Comparison of ENCODE assay signal across 8 mouse cellular contexts in the genomic region with DNA sequence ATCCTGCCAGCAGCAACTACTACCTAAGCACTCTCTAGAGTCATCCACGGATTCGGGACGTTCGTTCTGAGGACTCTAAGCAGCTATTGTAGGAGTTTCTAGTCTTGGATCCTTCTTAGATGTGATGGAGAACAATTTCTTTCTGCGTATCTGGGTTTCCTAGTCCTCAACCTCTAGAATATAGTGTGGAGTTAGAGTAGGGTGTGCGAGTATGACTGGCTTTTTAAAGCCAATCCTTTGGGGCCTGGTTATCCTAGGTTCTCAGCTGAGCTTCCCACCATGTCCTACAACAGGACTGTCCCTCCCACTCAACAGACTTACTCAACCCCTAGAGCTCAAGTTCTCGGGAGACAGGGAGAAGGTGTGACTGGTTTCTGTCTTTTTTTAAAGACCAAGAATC. TPM values are rescaled to one million over a fixed set of nuclear protein-coding genes. Genes with fewer than 3 reads are reported as not detected.
A peak's percentile ranks its signal among the peaks of the same experiment; 100 is the strongest.
DNase-seq lines count a peak whose midpoint lies in the region; ATAC-seq and TF ChIP-seq lines count a peak whose summit lies in the region.

No protein-coding gene starts in this region.

- 14% methylated on average over 7 of the region's 7 CpGs for WGBS in lung, adult 2 months
- WGBS in embryonic facial prominence, embryonic 12.5 days: 33% methylated on average over 7 of the region's 7 CpGs
- WGBS in intestine, embryonic 15.5 days: 25% methylated on average over 7 of the region's 7 CpGs
- 32% methylated on average over 7 of the region's 7 CpGs for WGBS in neural tube, embryonic 14.5 days

- H3K4me2 ChIP-seq in embryonic facial prominence, embryonic 12.5 days (replicated peaks): peak overlapping the region; percentile 86
- H3K4me2 ChIP-seq in intestine, embryonic 15.5 days (replicated peaks): peak overlapping the region; percentile 72
- peak overlapping the region; percentile 69 for H3K4me2 ChIP-seq in neural tube, embryonic 14.5 days (ENCODE audit: low read depth, low read length)

- TF ChIP-seq POLR2A in lung, adult 2 months (IDR thresholded peaks at IDR 0.05; ENCODE audit: borderline replicate concordance, extremely low read depth, low read depth, low read length): no peak

- no peak for ATAC-seq in embryonic facial prominence, embryonic 12.5 days (ENCODE audit: insufficient number of reproducible peaks, insufficient read depth, low FRiP score, low TSS enrichment)
- ATAC-seq in intestine, embryonic 15.5 days: no peak
- no peak for ATAC-seq in neural tube, embryonic 14.5 days (ENCODE audit: low read depth)

- H3K9ac ChIP-seq in embryonic facial prominence, embryonic 12.5 days: peak overlapping the region; percentile 89
- peak overlapping the region; percentile 75 for H3K9ac ChIP-seq in intestine, embryonic 15.5 days
- peak overlapping the region; percentile 83 for H3K9ac ChIP-seq in neural tube, embryonic 14.5 days (replicated peaks; ENCODE audit: low read depth, low read length)

- no peak for TF ChIP-seq CTCF in lung, adult 2 months (IDR thresholded peaks at IDR 0.05; ENCODE audit: insufficient read depth, low read length)

- H3K27ac ChIP-seq in embryonic facial prominence, embryonic 12.5 days: peak overlapping the region; percentile 96
- H3K27ac ChIP-seq in intestine, embryonic 15.5 days: peak overlapping the region; percentile 98
- H3K27ac ChIP-seq in neural tube, embryonic 14.5 days (ENCODE audit: low read depth, low read length): peak overlapping the region; percentile 92

- DNase-seq in lung, adult 2 months: no peak
- no peak for DNase-seq in lung, postnatal 36 days
- DNase-seq in right cerebral cortex, adult 18-20 months: no peak
- DNase-seq in spleen, postnatal 10 days (ENCODE audit: low spot score in 2 of 2): no peak
- DNase-seq in frontal cortex, postnatal 10 days (ENCODE audit: low spot score in 2 of 2): no peak

- H3K27me3 ChIP-seq in embryonic facial prominence, embryonic 12.5 days: no peaks in the 10 kb centered on the region
- no peaks in the 10 kb centered on the region for H3K27me3 ChIP-seq in intestine, embryonic 15.5 days (replicated peaks)
- no peaks in the 10 kb centered on the region for H3K27me3 ChIP-seq in neural tube, embryonic 14.5 days (ENCODE audit: control insufficient read depth, insufficient read depth, low read length)

- H3K4me1 ChIP-seq in lung, adult 2 months (ENCODE audit: control insufficient read depth, insufficient read depth, low read length): peaks cover 11% of the 10 kb centered on the region
- peaks cover 25% of the 10 kb centered on the region for H3K4me1 ChIP-seq in embryonic facial prominence, embryonic 12.5 days
- peaks cover 21% of the 10 kb centered on the region for H3K4me1 ChIP-seq in intestine, embryonic 15.5 days (replicated peaks)
- peaks cover 17% of the 10 kb centered on the region; the same call in 1 of the 2 replicates for H3K4me1 ChIP-seq in neural tube, embryonic 14.5 days (ENCODE audit: control insufficient read depth, insufficient read depth, low read length)

- H3K36me3 ChIP-seq in embryonic facial prominence, embryonic 12.5 days: peaks cover 36% of the 10 kb centered on the region
- peaks cover 25% of the 10 kb centered on the region for H3K36me3 ChIP-seq in intestine, embryonic 15.5 days
- peaks cover 20% of the 10 kb centered on the region for H3K36me3 ChIP-seq in neural tube, embryonic 14.5 days (ENCODE audit: control insufficient read depth, insufficient read depth, low read length)

- H3K9me3 ChIP-seq in embryonic facial prominence, embryonic 12.5 days: no peaks in the 10 kb centered on the region
- no peaks in the 10 kb centered on the region for H3K9me3 ChIP-seq in intestine, embryonic 15.5 days
- no peaks in the 10 kb centered on the region for H3K9me3 ChIP-seq in neural tube, embryonic 14.5 days (ENCODE audit: control insufficient read depth, low read length)

- peak overlapping the region; percentile 97 for H3K4me3 ChIP-seq in lung, adult 2 months (replicated peaks; ENCODE audit: extremely low read depth, low read depth, low read length)
- peak overlapping the region; percentile 87 for H3K4me3 ChIP-seq in embryonic facial prominence, embryonic 12.5 days
- H3K4me3 ChIP-seq in intestine, embryonic 15.5 days (replicated peaks): peak overlapping the region; percentile 78
- H3K4me3 ChIP-seq in neural tube, embryonic 14.5 days (ENCODE audit: low read depth, low read length): peak overlapping the region; percentile 85

RNA-seq across cellular contexts. Expression of gene Otub1, which starts 0.8 kb away (rescaled TPM):
- polyA plus RNA-seq in lung, adult 2 months (2012; rRNA removed): 74.5 and 82.0 TPM in 2 replicates
- 234 and 242 TPM in 2 replicates for polyA plus RNA-seq in embryonic facial prominence, embryonic 12.5 days (2016; fragmentation: Nextera tagmentation; extraction: Ambion mirVana)
- 166 and 172 TPM in 2 replicates for polyA plus RNA-seq in intestine, embryonic 15.5 days (2015; fragmentation: Nextera tagmentation; extraction: Ambion mirVana)
- polyA plus RNA-seq in neural tube, embryonic 14.5 days (2014; fragmentation: Nextera tagmentation; extraction: Ambion mirVana): 240 and 255 TPM in 2 replicates

RNA-seq across cellular contexts. Expression of gene Cox8a, which starts 12.1 kb away (rescaled TPM):
- 984 and 1,290 TPM in 2 replicates for polyA plus RNA-seq in lung, adult 2 months (2012; rRNA removed)
- 824 and 858 TPM in 2 replicates for polyA plus RNA-seq in embryonic facial prominence, embryonic 12.5 days (2016; fragmentation: Nextera tagmentation; extraction: Ambion mirVana)
- polyA plus RNA-seq in intestine, embryonic 15.5 days (2015; fragmentation: Nextera tagmentation; extraction: Ambion mirVana): 1,343 and 1,351 TPM in 2 replicates
- 1,130 and 1,330 TPM in 2 replicates for polyA plus RNA-seq in neural tube, embryonic 14.5 days (2014; fragmentation: Nextera tagmentation; extraction: Ambion mirVana)

RNA-seq across cellular contexts. Expression of gene Naa40, which starts 35.7 kb away (rescaled TPM):
- polyA plus RNA-seq in lung, adult 2 months (2012; rRNA removed): 14.9 and 18.5 TPM in 2 replicates
- 71.8 and 72.2 TPM in 2 replicates for polyA plus RNA-seq in embryonic facial prominence, embryonic 12.5 days (2016; fragmentation: Nextera tagmentation; extraction: Ambion mirVana)
- polyA plus RNA-seq in intestine, embryonic 15.5 days (2015; fragmentation: Nextera tagmentation; extraction: Ambion mirVana): 49.8 and 52.9 TPM in 2 replicates
- 68.7 and 71.3 TPM in 2 replicates for polyA plus RNA-seq in neural tube, embryonic 14.5 days (2014; fragmentation: Nextera tagmentation; extraction: Ambion mirVana)
